Mouse (Mus musculus) MEL (cell line): ENCODE measurements at regions not wholly inside any gene's neighbourhood (a gene's known extent, or its start where the extent isn't known, plus 50 kb on each side); places are given as distances from the start of the nearest gene placed in this dataset.

ENCODE experiments used
- CHD1 ChIP-seq: IDR thresholded peaks from 2 replicates; pipeline ENCODE4 v1.6.1; 2012; ENCODE audit warnings: low read depth, mild to moderate bottlenecking, inconsistent platforms, low read length, improper control_type of control experiment
- CTCF ChIP-seq, 3 experiments: IDR thresholded peaks in 2 of 3; conservative IDR thresholded peaks in 1 of 3; 2 replicates each; pipeline ENCODE4 v1.5.1; 2011 to 2012; ENCODE audit warnings: low read length in 3 of 3, low read depth in 2 of 3, mild to moderate bottlenecking in 2 of 3, improper control_type of control experiment in 1 of 3, inconsistent platforms in 1 of 3, mixed read lengths in 1 of 3, moderate library complexity in 1 of 3; ENCODE audit not compliant: control insufficient read depth in 1 of 3, insufficient read depth in 1 of 3, poor library complexity in 1 of 3, severe bottlenecking in 1 of 3
- EP300 ChIP-seq, 2 experiments: IDR thresholded peaks; 2 replicates each; pipeline ENCODE4 v1.6.1; 2011; ENCODE audit warnings: improper control_type of control experiment in 2 of 2, low read length in 2 of 2, low read depth in 1 of 2, mild to moderate bottlenecking in 1 of 2
- POLR2A ChIP-seq, 2 experiments: IDR thresholded peaks; 2 replicates each; pipeline ENCODE4 v1.6.1; 2011 to 2012; ENCODE audit warnings: low read length in 2 of 2, mild to moderate bottlenecking in 2 of 2, control low read depth in 1 of 2, improper control_type of control experiment in 1 of 2, low read depth in 1 of 2, moderate library complexity in 1 of 2; ENCODE audit not compliant: control insufficient read depth in 1 of 2, insufficient read depth in 1 of 2, poor library complexity in 1 of 2
- POLR2AphosphoS5 ChIP-seq: IDR thresholded peaks from 2 replicates; pipeline ENCODE4 v1.6.1; 2012; ENCODE audit warnings: low read depth, borderline replicate concordance, mild to moderate bottlenecking, inconsistent platforms, low read length, moderate library complexity, mixed read lengths
- TAL1 ChIP-seq: IDR thresholded peaks from 2 replicates; pipeline ENCODE4 v1.6.1; 2012; ENCODE audit warnings: mild to moderate bottlenecking, inconsistent platforms, low read length, moderate library complexity, mixed read lengths
- TBP ChIP-seq: IDR thresholded peaks from 2 replicates; pipeline ENCODE4 v1.8.0; 2011; ENCODE audit warnings: low read depth, low read length, improper control_type of control experiment
- USF2 ChIP-seq, 2 experiments: IDR thresholded peaks; 2 replicates each; pipeline ENCODE4 v1.6.1; 2011 to 2012; ENCODE audit warnings: improper control_type of control experiment in 2 of 2, low read length in 2 of 2, borderline replicate concordance in 1 of 2, inconsistent platforms in 1 of 2, low read depth in 1 of 2, mild to moderate bottlenecking in 1 of 2; ENCODE audit not compliant: insufficient read depth in 1 of 2
- ZKSCAN1 ChIP-seq: IDR thresholded peaks from 2 replicates; pipeline ENCODE4 v1.6.1; 2012; ENCODE audit warnings: low read depth, mild to moderate bottlenecking, inconsistent platforms, low read length, improper control_type of control experiment, moderate library complexity

- TF ChIP-seq TBP (no peak), EP300 (IDR thresholded peaks at IDR 0.05; ENCODE audit: low read depth in 1 of 2, low read length in 2 of 2) (no peak), POLR2AphosphoS5 (no peak), POLR2A (IDR thresholded peaks at IDR 0.05; ENCODE audit: control insufficient read depth in 1 of 2, insufficient read depth in 1 of 2, low read depth in 1 of 2, low read length in 2 of 2, poor library complexity in 1 of 2) (no peak), CTCF (IDR thresholded peaks at IDR 0.05 in 2 of 3, conservative IDR thresholded peaks at IDR 0.05 in 1 of 3; ENCODE audit: control insufficient read depth in 1 of 3, insufficient read depth in 1 of 3, low read depth in 2 of 3, low read length in 3 of 3, poor library complexity in 1 of 3, severe bottlenecking in 1 of 3) (no peak), USF2 (IDR thresholded peaks at IDR 0.05; ENCODE audit: borderline replicate concordance in 1 of 2, insufficient read depth in 1 of 2, low read depth in 1 of 2, low read length in 2 of 2) (no peak), TAL1 (no peak), CHD1 (no peak), ZKSCAN1 (no peak)
Observed at GRCm38 (mm10) chr10:99827476-99827875, 68.0 kb upstream of the Csl start.
